Mouse (Mus musculus): ENCODE data around the gene Klhdc7b. TPM values are rescaled to one million over a fixed set of nuclear protein-coding genes. Genes with fewer than 3 reads are reported as not detected.

The Klhdc7b gene
- polyA plus RNA-seq (2017; shearing (Covaris generic)), result 0.08 TPM

GRCm38 (mm10) chr15:89384617-89385016, at the start of gene Klhdc7b:
Klhdc7b (plus strand) TSS chr15:89384917.

GRCm38 (mm10) chr15:89355241-89356187, 29.2 kb upstream of the Klhdc7b start, which contains the start of the genes Lmf2 and Ncaph2:
Lmf2 (minus strand) TSS chr15:89355659.
Ncaph2 (plus strand) TSS chr15:89355719.

DNA sequence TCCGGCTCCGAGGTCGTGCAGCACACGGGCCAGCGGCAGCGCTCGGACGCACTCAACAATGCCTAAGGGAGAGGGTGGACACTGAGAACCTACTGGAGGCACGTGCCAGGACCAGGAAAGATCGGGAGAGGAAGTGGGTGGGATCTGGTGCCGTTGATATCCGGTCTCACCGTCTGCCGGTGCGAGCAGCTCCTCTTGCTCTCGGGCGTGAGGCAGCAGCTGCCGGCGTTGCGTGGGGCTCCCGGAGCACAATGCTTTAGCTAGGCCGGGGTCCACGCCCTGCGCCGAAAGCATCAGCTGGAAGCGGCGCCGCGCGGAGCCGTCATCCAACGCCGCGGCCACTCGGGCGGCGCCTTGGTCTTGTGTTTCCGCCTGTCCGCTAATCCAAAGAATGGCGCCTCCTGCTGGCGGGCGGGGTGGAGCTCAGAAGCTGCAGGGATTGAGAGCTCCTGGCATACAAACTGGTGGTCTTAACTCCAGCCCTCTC, 10.9 kb upstream of the Klhdc7b start, which contains the start of gene Sco2:
Sco2 (minus strand) TSS at position 85 of the 487 bp plus-strand sequence.

GRCm38 (mm10) chr15:89376957-89377356, 7.8 kb upstream of the Klhdc7b start, which contains the start of gene Tymp:
Tymp (minus strand) TSS chr15:89377039.

DNA sequence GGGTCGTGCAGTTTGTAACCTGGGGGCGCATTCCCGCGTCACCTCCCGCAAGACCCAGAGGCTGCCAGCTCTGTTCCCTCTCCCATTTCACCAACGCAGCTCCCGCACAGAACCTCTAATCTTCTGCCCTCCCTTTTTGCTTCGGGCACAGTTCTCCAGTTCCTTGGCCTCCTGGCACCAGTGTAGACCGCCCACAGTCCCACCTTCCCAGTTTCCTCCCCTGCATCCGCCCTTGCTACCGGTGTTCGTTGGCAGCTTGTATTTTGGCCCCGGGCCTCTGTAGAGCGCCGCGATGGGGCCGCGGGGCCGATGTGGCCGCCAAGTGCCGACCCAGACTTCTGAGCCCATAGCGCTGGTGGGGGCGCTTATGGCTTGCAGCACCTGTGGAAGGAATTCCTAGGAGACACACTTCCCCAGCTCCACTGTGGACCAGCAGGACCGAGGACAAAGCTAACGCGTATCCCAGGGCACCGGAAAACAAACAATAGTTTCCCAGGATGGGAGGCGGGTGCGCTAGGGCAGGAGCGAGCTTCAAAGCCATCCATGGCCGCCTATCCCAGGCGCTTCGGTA, 5.8 kb upstream of the Klhdc7b start, which contains the start of gene Odf3b:
Odf3b (minus strand) TSS at position 452 of the 571 bp plus-strand sequence.

DNA sequence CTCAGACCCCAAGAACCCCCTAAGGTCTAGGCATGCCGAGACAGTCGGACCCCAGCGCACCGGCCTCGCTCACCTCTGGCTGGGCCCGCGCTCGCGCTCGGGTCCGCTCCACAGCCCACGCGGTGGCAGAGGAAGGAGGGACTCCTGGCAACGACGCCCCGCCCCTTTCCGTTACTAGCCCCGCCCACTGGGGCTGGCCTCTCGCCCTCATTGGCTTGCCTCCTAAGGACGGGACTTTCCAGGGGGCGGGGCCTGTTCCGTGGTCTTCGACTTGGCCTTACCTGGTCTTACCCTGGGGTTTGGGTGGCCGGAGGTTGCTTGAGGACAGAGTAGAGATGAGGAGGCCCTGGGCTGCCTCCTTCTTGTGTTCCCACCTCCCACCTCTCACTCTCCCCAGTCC, 25.4 kb downstream of the Klhdc7b start, which contains the start of gene Syce3:
Syce3 (minus strand) TSS at position 386 of the 400 bp plus-strand sequence.

GRCm38 (mm10) chr15:89425711-89426121, 41.0 kb downstream of the Klhdc7b start, which contains the start of gene Cpt1b:
Cpt1b (minus strand) TSS chr15:89425863.

DNA sequence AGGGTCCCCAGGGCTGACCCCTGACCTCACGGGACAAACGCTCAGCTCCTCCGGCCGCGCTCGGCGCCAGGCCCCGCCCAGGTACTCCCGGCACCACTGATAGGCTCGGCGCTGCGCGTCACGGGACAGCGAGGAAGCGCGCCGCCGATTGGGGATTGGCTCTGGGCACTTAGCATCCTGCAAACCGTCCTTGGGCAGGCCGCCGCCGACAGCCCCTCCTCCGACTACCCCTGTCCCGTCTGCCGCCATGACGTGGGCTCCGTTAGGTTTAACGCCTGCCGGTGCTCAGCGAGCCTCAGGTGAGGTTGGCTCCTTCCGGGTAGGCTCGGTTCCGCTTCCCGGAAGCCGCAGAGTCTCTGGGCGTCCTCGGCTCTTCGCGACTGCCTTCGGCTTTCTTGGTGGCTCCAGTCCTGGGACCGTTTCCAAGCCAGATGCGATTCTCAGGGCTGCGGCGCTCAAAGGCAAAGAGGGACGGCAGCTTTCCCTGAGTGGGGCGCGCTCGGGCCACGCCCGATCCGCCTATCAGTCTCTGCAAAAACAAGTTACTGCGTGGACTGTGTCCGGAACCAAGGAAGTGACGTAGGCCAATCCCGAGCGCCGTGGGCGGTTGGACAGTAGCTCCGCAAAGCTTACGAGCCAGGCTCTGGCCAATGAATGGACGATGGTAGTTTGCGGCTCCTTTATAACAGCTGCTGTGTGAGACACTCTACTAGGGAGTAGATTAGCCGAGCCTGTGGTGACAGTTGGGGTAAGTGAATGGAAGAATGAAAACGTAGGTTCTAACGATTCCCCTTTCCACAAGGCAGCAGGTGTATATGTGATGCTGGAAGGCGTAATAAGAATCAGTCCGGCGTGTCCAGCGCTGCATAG, 44.9 kb downstream of the Klhdc7b start, which contains the start of the genes C730034F03Rik, Gm44502 and Chkb:
C730034F03Rik (plus strand) TSS at position 238 of the 870 bp plus-strand sequence.
Gm44502 (minus strand) TSS at position 345 of the 870 bp plus-strand sequence.
Chkb (minus strand) TSS at position 557 of the 870 bp plus-strand sequence.

Other genes with a start within 250 kb of the Klhdc7b start
- 9.8 TPM for gene Mapk12, start 244.2 kb upstream of the Klhdc7b start, polyA plus RNA-seq (2017; shearing (Covaris generic))
- 83.5 TPM for gene Mapk11, start 235.3 kb upstream of the Klhdc7b start, polyA plus RNA-seq (2017; shearing (Covaris generic))
- 4.8 TPM for gene Plxnb2, start 204.1 kb upstream of the Klhdc7b start, polyA plus RNA-seq (2017; shearing (Covaris generic))
- gene Dennd6b, start 188.4 kb upstream of the Klhdc7b start, polyA plus RNA-seq (2017; shearing (Covaris generic)), result 49.0 TPM
- gene Ppp6r2, start 173.4 kb upstream of the Klhdc7b start, polyA plus RNA-seq (2017; shearing (Covaris generic)), result 20.3 TPM
- 226 TPM for gene Sbf1, start 69.6 kb upstream of the Klhdc7b start, polyA plus RNA-seq (2017; shearing (Covaris generic))
- not detected for gene Adm2, start 62.2 kb upstream of the Klhdc7b start, polyA plus RNA-seq (2017; shearing (Covaris generic))
- not detected for gene Miox, start 50.5 kb upstream of the Klhdc7b start, polyA plus RNA-seq (2017; shearing (Covaris generic))
- 61.9 TPM for gene Lmf2, start 29.3 kb upstream of the Klhdc7b start, polyA plus RNA-seq (2017; shearing (Covaris generic))
- gene Ncaph2, start 29.2 kb upstream of the Klhdc7b start, polyA plus RNA-seq (2017; shearing (Covaris generic)), result 177 TPM
- 13.1 TPM for gene Sco2, start 11.1 kb upstream of the Klhdc7b start, polyA plus RNA-seq (2017; shearing (Covaris generic))
- gene Tymp, start 7.9 kb upstream of the Klhdc7b start, polyA plus RNA-seq (2017; shearing (Covaris generic)), result 2.2 TPM
- 1.4 TPM for gene Odf3b, start 5.6 kb upstream of the Klhdc7b start, polyA plus RNA-seq (2017; shearing (Covaris generic))
- gene Syce3, start 25.6 kb downstream of the Klhdc7b start, polyA plus RNA-seq (2017; shearing (Covaris generic)), result not detected
- 0.36 TPM for gene Cpt1b, start 40.9 kb downstream of the Klhdc7b start, polyA plus RNA-seq (2017; shearing (Covaris generic))
- 6.5 TPM for gene C730034F03Rik, start 44.7 kb downstream of the Klhdc7b start, polyA plus RNA-seq (2017; shearing (Covaris generic))
- not detected for gene Gm44502, start 44.8 kb downstream of the Klhdc7b start, polyA plus RNA-seq (2017; shearing (Covaris generic))
- 119 TPM for gene Chkb, start 45.0 kb downstream of the Klhdc7b start, polyA plus RNA-seq (2017; shearing (Covaris generic))
- 0.19 TPM for gene Mapk8ip2, start 69.0 kb downstream of the Klhdc7b start, polyA plus RNA-seq (2017; shearing (Covaris generic))
- gene Arsa, start 92.5 kb downstream of the Klhdc7b start, polyA plus RNA-seq (2017; shearing (Covaris generic)), result 23.2 TPM
- not detected for gene Shank3, start 114.7 kb downstream of the Klhdc7b start, polyA plus RNA-seq (2017; shearing (Covaris generic))
- gene Acr, start 183.4 kb downstream of the Klhdc7b start, polyA plus RNA-seq (2017; shearing (Covaris generic)), result not detected
- 1.9 TPM for gene Rabl2, start 207.0 kb downstream of the Klhdc7b start, polyA plus RNA-seq (2017; shearing (Covaris generic))

All from CD4-positive, CD25-positive, alpha-beta regulatory T cell (primary cell).